Mouse (Mus musculus) neural tube, embryonic 15.5 days (tissue): ENCODE data around the gene Hmgxb4. TPM values are rescaled to one million over a fixed set of nuclear protein-coding genes. Genes with fewer than 3 reads are reported as not detected.

Experiments
- ATAC-seq: fragments of 200-750 bp; cut with Nextera tagmentation; 2 replicates; pipeline ENCODE4 v1.8.0; 2017; ENCODE audit warnings: mild to moderate bottlenecking, moderate TSS enrichment, moderate library complexity; ENCODE audit not compliant: low FRiP score
- H3K27ac ChIP-seq: fragments of 300-500 bp; sonication (generic); replicated peaks from 2 replicates; pipeline ENCODE4 v1.5.1; 2015; ENCODE audit warnings: mild to moderate bottlenecking, inconsistent platforms
- H3K27me3 ChIP-seq: fragments of 300-500 bp; sonication (generic); replicated peaks from 2 replicates; pipeline ENCODE4 v1.6.1; 2015; ENCODE audit warnings: inconsistent platforms
- H3K36me3 ChIP-seq: fragments of 300-500 bp; sonication (generic); 2 replicates; pipeline ENCODE4 v1.6.1; 2015; ENCODE audit warnings: inconsistent platforms
- H3K4me1 ChIP-seq: fragments of 300-500 bp; sonication (generic); 2 replicates; pipeline ENCODE4 v1.6.1; 2015; ENCODE audit warnings: inconsistent platforms
- H3K4me2 ChIP-seq: fragments of 300-500 bp; sonication (generic); 2 replicates; pipeline ENCODE4 v1.6.1; 2015; ENCODE audit warnings: inconsistent platforms, mild to moderate bottlenecking, moderate library complexity
- H3K4me3 ChIP-seq: fragments of 300-500 bp; sonication (generic); replicated peaks from 2 replicates; pipeline ENCODE4 v1.5.1; 2015; ENCODE audit warnings: mild to moderate bottlenecking, inconsistent platforms
- H3K9ac ChIP-seq: fragments of 300-500 bp; sonication (generic); replicated peaks from 2 replicates; pipeline ENCODE4 v1.6.1; 2015; ENCODE audit warnings: mild to moderate bottlenecking, inconsistent platforms
- H3K9me3 ChIP-seq: fragments of 300-500 bp; sonication (generic); replicated peaks from 2 replicates; pipeline ENCODE4 v1.6.1; 2016; ENCODE audit warnings: inconsistent platforms
- WGBS: fragments of 180-500 bp; shearing (Covaris S2); methylation state at CpG from one replicate; pipeline ENCODE4 v1.1.7; 2015; ENCODE audit warnings: mixed read lengths; 5-methylcytosine and 5-hydroxymethylcytosine counted together
- polyA plus RNA-seq: library from polyadenylated mRNA; unstranded; fragments of >200 nt; fragmentation: Nextera tagmentation; extraction: Ambion mirVana; gene quantifications from 2 replicates; pipeline ENCODE4 v1.2.1, GENCODE M21; 2015

Gene Hmgxb4
- polyA plus RNA-seq, 1 experiment from 2014 or later = 33.8 TPM

GRCm38 (mm10) chr8:74987436-74987835, 5.7 kb upstream of the Hmgxb4 start:
- ATAC-seq = no peak
- Histone ChIP-seq H3K9me3 (no peaks in the 10 kb centered on the region), H3K9ac (no peak overlapping the region), H3K27me3 (0 out of 2 replicates have a peak, but pooled peaks cover 7% of the 10 kb centered on the region), H3K4me3 (no peak overlapping the region), H3K36me3 (no peaks in the 10 kb centered on the region), H3K4me1 (no peaks in the 10 kb centered on the region), H3K4me2 (no peak overlapping the region), H3K27ac (no peak overlapping the region)
- 85% methylated on average over 5 of the region's 5 CpGs for WGBS

- Histone ChIP-seq H3K4me2 (no peak overlapping the region), H3K9me3 (no peaks in the 10 kb centered on the region), H3K4me1 (peaks cover 11% of the 10 kb centered on the region), H3K27ac (no peak overlapping the region), H3K36me3 (no peaks in the 10 kb centered on the region), H3K9ac (no peak overlapping the region), H3K4me3 (no peak overlapping the region), H3K27me3 (0 out of 2 replicates have a peak, but pooled peaks cover 7% of the 10 kb centered on the region)
- ATAC-seq = no peak
- 26% methylated on average over 15 of the region's 15 CpGs for WGBS
Observed at GRCm38 (mm10) chr8:74990021-74990420, 3.1 kb upstream of the Hmgxb4 start.

- Histone ChIP-seq H3K27me3 (0 out of 2 replicates have a peak, but pooled peaks cover 7% of the 10 kb centered on the region), H3K9me3 (no peaks in the 10 kb centered on the region), H3K4me2 (peak overlapping the region; percentile 61), H3K4me3 (peak overlapping the region; percentile 87), H3K4me1 (peaks cover 14% of the 10 kb centered on the region), H3K9ac (peak overlapping the region; percentile 99), H3K36me3 (peaks cover 3% of the 10 kb centered on the region), H3K27ac (peak overlapping the region; percentile 97)
- peak; percentile 97 for ATAC-seq
- WGBS = under 1% methylated on average over 81 of the region's 111 CpGs
Observed at GRCm38 (mm10) chr8:74993475-74994451, 607 bp downstream of the Hmgxb4 start.

- ATAC-seq = peak; percentile 13; the same call in 1 of the 2 replicates
- Histone ChIP-seq H3K27me3 (0 out of 2 replicates have a peak, but pooled peaks cover 7% of the 10 kb centered on the region), H3K4me2 (peak overlapping the region; percentile 61), H3K36me3 (peaks cover 11% of the 10 kb centered on the region), H3K9ac (peak overlapping the region; percentile 99), H3K4me1 (peaks cover 14% of the 10 kb centered on the region), H3K4me3 (peak overlapping the region; percentile 87), H3K27ac (peak overlapping the region; percentile 97), H3K9me3 (no peaks in the 10 kb centered on the region)
- 5% methylated on average over 7 of the region's 7 CpGs for WGBS
Observed at GRCm38 (mm10) chr8:74994540-74994939, 1.4 kb downstream of the Hmgxb4 start.

- 98% methylated on average over 3 of the region's 3 CpGs for WGBS
- H3K36me3 ChIP-seq = peaks cover 47% of the 10 kb centered on the region
- H3K9ac ChIP-seq = no peak overlapping the region
- no peak overlapping the region for H3K4me2 ChIP-seq
- no peak overlapping the region for H3K27ac ChIP-seq
- H3K27me3 ChIP-seq = no peaks in the 10 kb centered on the region
- no peak for ATAC-seq
- no peak overlapping the region for H3K4me3 ChIP-seq
- H3K4me1 ChIP-seq = no peaks in the 10 kb centered on the region
- H3K9me3 ChIP-seq = no peaks in the 10 kb centered on the region
Observed at GRCm38 (mm10) chr8:75000431-75000830, 7.3 kb downstream of the Hmgxb4 start.

- 96% methylated on average over 2 of the region's 2 CpGs for WGBS
- Histone ChIP-seq H3K4me2 (no peak overlapping the region), H3K4me3 (no peak overlapping the region), H3K4me1 (no peaks in the 10 kb centered on the region), H3K9ac (no peak overlapping the region), H3K27me3 (no peaks in the 10 kb centered on the region), H3K9me3 (no peaks in the 10 kb centered on the region), H3K36me3 (peaks cover 41% of the 10 kb centered on the region), H3K27ac (no peak overlapping the region)
- ATAC-seq = no peak
Observed at GRCm38 (mm10) chr8:75008826-75009225, 15.7 kb downstream of the Hmgxb4 start.

GRCm38 (mm10) chr8:75013557-75013956, 20.4 kb downstream of the Hmgxb4 start:
- Histone ChIP-seq H3K27ac (no peak overlapping the region), H3K4me3 (no peak overlapping the region), H3K4me1 (no peaks in the 10 kb centered on the region), H3K27me3 (no peaks in the 10 kb centered on the region), H3K9me3 (no peaks in the 10 kb centered on the region), H3K9ac (no peak overlapping the region), H3K4me2 (no peak overlapping the region), H3K36me3 (peaks cover 14% of the 10 kb centered on the region; the same call in 1 of the 2 replicates)
- 58% methylated on average over 2 of the region's 2 CpGs for WGBS
- no peak for ATAC-seq

- H3K9ac ChIP-seq = no peak overlapping the region
- H3K27ac ChIP-seq = no peak overlapping the region
- no peak overlapping the region for H3K4me3 ChIP-seq
- peaks cover 10% of the 10 kb centered on the region; the same call in 1 of the 2 replicates for H3K36me3 ChIP-seq
- H3K4me1 ChIP-seq = no peaks in the 10 kb centered on the region
- ATAC-seq = no peak
- H3K9me3 ChIP-seq = no peaks in the 10 kb centered on the region
- no peak overlapping the region for H3K4me2 ChIP-seq
- WGBS = 69% methylated on average over 3 of the region's 3 CpGs
- H3K27me3 ChIP-seq = no peaks in the 10 kb centered on the region
Observed at GRCm38 (mm10) chr8:75013964-75014363, 20.8 kb downstream of the Hmgxb4 start.

GRCm38 (mm10) chr8:75015981-75016380, 22.8 kb downstream of the Hmgxb4 start:
- no peak overlapping the region for H3K4me2 ChIP-seq
- no peaks in the 10 kb centered on the region for H3K27me3 ChIP-seq
- no peak overlapping the region for H3K9ac ChIP-seq
- 42% methylated on average over 2 of the region's 2 CpGs for WGBS
- no peak for ATAC-seq
- H3K9me3 ChIP-seq = no peaks in the 10 kb centered on the region
- no peak overlapping the region for H3K4me3 ChIP-seq
- H3K4me1 ChIP-seq = no peaks in the 10 kb centered on the region
- H3K27ac ChIP-seq = no peak overlapping the region
- H3K36me3 ChIP-seq = 0 out of 2 replicates have a peak, but pooled peaks cover 2% of the 10 kb centered on the region

- 91% methylated on average over 1 of the region's 1 CpGs for WGBS
- no peak for ATAC-seq
Observed at GRCm38 (mm10) chr8:75016422-75016821, 23.3 kb downstream of the Hmgxb4 start.

GRCm38 (mm10) chr8:75018274-75018972, 25.3 kb downstream of the Hmgxb4 start:
- Histone ChIP-seq H3K9me3 (no peaks in the 10 kb centered on the region), H3K4me1 (no peaks in the 10 kb centered on the region), H3K9ac (no peak overlapping the region), H3K27me3 (no peaks in the 10 kb centered on the region), H3K27ac (no peak overlapping the region), H3K36me3 (peaks cover 24% of the 10 kb centered on the region), H3K4me2 (no peak overlapping the region), H3K4me3 (no peak overlapping the region)
- ATAC-seq = no peak
- WGBS = 55% methylated on average over 5 of the region's 5 CpGs

More at GRCm38 (mm10) chr8:75016422-75016821, 23.3 kb downstream of the Hmgxb4 start:
- H3K4me2 ChIP-seq = no peak overlapping the region
- H3K9ac ChIP-seq = no peak overlapping the region
- H3K9me3 ChIP-seq = no peaks in the 10 kb centered on the region
- no peak overlapping the region for H3K4me3 ChIP-seq
- H3K4me1 ChIP-seq = no peaks in the 10 kb centered on the region
- no peak overlapping the region for H3K27ac ChIP-seq
- no peaks in the 10 kb centered on the region for H3K27me3 ChIP-seq
- H3K36me3 ChIP-seq = peaks cover 5% of the 10 kb centered on the region
